Mouse (Mus musculus) testis, postnatal 14 days (tissue): Measurements from ENCODE around the gene Plin5.
A peak's percentile ranks its signal among the peaks of the same experiment; 100 is the strongest.

Source experiments
- DNase-seq: peaks from one replicate; pipeline ENCODE4 v3.0.0; 2021; ENCODE audit warnings: low spot score

Plin5 gene

DNA sequence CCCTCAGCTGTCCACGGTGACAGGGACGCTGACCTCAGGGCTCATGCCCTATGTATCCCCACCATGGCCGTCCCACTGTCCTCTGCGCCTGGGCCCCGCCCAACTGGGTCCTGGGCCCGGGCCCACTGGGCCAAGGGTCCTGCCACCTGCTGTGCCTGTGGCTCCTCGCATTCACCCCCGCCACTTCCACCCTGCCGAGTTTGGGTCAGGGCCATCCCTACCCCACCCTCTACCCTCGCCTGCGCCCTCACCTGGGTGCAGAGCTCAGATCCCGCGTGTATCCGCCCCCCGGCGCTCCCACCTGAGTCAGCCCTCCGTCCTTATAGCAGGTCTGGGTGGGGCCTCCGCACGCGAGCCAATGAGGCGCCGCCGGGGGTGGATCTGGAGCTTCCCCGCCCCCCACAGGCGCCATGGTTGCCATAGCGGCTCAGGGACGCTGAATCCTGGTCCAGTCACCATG is at the start of gene Plin5:
Gene Plin5, minus strand, starts transcription at position 346 of the 460 bp plus-strand sequence.
- peak; percentile 80 for DNase-seq

DNA sequence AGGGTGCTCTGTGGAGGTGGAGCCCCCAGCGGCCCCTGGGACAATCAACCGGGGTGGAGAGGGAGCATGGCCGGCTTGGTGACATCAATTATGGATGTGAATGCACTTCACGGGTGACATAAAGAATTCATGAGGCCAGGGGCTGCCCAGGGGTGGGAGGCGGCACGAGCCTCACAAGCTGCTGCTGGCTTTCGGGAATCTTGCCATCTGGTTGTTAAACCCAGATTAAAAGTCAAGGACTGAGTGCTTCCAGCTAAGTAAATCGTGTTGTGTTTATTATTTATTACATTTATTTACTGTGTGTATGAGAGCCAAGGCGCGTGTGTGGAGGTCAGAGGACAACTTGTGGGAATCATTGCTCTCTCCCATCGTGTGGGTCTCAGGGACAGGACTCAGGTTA is 48.3 kb upstream of the Plin5 start:
- DNase-seq = no peak

DNA sequence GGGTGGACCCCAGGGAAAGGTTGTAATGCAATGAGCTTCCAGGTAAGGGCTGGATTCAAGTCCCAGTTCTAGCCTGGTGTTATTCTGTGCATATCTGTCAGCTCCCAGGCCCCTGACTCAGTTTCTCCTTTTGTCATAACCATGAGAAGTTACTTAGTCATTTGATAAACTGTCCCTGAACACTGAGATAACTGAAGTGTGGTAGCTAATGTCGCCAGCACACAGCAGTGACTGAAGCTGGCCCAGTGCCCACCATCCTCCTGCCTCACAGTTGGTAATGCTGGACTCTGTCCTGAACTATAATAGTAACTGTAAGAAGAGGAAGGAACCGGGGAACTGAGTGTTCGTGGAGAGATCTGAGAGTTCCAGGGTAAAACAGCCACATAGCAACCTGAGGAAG is 47.1 kb upstream of the Plin5 start:
- no peak for DNase-seq

DNA sequence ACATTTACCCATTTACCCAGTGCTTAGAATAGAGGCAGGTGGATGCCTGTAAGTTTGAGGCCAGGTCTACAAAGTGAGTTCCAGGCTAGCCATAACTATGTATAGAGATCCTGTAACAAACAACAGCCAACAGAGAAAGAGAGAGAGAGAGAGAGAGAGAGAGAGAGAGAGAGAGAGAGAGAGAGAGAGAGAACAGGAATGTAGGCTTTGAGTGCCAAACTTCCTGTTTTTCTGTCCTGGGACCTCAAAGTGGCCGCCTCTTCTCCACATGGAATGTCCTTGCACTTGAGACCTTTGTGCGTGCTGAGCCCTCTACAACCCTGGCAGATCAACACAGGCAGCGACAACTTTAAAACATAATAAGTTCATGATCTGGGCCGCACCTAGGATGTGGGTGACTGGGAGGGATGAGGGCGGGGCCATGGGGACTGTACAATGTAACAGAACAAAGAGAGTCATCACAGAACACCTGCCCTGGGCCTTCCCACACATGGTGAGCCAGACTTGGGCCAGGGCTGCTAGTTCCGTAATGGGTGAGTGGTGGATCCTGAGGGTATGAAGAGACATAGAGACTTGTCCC is 46.2 kb upstream of the Plin5 start:
- DNase-seq = no peak

DNA sequence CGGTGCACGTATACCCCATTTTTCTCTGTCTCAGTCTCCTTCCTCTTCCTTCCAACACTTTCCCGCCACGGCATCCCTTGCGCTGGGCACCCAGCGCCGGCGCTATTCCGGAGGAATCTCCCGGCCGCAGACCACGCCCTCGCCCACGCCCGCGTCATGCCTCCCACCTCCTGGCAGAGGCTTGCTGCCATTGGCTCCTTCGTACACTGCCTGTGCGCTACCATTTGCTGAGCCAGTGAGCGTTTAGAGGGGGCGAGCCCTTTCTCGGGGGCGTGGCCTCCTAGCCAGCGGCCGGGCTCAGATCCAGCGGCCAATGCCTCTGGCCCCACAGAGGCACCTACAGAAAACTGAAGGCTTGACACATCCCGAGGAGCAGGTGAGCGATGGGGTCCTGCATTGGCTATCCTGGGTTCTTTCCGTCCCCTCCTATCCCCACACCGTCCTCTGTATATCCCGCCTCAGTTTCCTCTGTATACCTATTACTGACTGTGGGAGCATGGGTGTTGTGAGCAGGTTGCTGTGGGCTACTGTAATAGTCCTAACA is 44.9 kb upstream of the Plin5 start, which contains the start of gene Tnfaip8l1:
Gene Tnfaip8l1, plus strand, starts transcription at position 247 of the 544 bp plus-strand sequence.
- DNase-seq = peak; percentile 93

DNA sequence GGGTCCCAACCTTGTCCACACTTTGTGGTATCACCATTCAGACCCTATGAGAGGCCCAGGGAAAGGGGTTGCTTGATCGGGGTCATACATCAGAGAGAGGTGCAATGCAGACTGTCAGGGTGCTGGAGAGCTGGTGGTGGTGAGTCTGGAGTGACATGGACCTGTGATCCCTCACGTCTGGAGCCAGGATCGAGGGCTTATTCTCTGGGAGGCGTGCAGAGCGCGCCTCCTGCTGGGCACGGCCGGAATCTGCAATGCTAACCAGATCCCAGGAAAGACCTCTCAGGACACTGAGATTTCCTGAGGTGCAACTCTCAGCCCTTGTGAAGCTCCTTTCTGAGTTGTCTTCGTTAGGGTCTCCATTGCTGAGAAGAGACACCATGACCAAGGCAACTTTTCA is 42.3 kb upstream of the Plin5 start:
- DNase-seq = no peak

DNA sequence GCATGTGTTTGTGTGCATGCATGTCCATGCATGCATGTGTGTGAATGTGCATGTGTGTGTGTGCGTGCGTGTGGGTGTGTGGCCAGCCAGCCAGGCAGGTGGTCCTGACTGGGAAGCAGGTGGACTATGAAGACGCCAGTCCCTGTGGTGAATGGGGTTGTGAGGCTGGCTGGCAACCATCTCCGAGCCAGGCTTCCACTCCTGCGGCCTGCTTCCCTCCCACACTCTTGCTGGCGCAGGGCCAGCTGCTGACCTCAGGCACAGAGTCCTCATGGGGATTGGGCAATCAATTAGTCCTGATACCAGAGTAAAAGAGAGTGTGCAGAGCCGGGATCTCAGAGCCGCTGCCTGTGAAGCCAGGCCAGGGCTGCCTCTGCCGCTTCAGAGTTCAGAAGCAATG is 36.2 kb upstream of the Plin5 start:
- DNase-seq = peak; percentile 58

DNA sequence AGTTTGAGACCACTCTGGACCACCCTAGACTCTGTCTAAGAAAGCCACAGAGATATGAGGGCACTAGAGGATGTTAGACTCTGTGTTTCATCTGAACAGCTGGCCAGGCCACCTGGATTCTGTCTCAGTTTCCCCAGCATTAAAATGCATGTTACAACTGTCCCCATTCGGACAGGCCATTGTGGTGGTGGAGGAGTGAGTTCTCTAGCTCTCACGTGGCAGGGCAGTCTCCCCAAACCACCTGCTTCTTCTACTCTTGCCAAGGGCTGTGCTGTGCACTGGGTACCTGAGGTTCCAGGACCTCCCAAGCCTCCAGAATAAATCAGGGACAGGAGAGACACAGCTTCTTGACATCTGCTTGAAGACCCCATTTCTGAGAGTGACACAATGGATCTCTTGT is 32.5 kb upstream of the Plin5 start:
- no peak for DNase-seq

DNA sequence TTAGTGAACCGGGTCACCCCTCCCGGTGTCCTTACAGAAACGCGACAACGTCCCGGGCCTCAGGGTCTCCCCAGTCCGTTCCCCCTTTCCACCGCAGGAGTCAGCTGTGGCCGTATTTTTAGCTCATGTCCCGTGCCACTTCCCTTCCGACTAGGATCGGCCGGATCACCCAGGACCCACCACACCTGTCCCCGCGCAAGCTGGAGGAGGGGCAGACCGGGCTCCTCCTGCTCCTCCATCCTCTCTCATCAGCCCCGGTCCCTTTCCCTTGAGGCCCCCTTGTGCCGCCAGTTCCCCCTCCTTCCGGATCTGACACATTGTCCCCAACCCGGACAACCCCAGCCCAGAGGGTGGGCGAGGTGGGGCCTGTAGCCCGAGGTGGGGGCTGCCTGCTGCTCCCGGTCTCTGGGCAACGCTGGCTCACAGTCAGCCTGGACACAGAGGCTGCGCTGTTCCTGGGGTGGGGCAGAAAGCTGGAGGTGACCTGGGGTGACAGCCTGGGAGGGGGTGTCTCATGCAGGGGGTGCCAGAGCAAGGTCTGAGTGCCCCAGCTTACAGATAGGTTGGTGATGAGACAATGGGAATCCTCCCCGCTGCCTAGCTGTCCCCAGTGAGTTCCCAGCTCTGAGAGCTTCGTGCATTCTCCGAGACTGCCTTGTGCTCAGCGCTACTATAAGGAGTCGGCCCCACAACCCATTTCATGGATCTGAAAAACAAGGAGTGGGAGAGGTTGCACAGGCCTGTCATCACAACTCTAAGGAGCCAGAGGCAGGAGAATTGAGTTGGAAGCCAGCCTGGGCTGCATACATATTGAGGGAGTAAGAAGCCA is 31.6 kb upstream of the Plin5 start:
- DNase-seq = no peak

DNA sequence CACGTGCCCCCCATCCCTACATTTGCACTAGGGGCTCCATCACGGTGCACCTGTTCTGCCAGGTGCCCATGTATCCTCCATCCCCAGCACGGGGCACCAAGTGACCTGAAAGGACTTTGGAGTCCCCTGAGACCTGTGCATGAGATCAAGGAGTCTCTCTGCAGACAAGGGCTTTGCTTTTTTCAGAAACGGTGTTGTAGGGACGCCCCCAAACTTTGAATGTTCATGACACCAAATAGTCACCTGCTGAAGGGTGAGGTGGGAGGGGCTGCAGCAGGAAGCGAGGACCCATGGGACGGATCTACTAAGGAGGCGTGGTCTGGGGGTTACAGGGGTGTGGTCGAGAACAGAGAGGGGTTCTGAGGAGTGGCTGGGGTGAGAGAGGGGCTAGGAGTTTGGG is 30.9 kb upstream of the Plin5 start:
- no peak for DNase-seq

DNA sequence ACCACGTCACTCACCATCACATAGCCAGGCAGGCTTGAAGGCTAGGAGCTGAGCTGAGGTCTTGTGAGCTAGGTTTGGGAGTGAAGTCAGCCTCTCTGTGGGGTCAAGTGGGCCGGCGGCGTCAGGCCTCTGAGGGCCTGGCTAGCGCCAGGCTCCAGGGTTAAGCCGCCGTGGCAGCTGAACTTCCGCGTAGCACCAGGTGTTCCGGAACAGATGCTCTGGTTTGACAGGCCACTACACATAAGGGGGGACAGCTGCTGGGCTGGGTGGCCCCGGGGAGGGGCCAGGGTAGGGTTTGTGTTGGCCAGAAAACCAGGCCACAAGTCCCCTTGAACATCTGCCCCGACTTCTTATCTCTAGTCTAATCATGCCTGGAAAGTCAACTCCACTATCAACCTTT is 30.0 kb upstream of the Plin5 start:
- no peak for DNase-seq

DNA sequence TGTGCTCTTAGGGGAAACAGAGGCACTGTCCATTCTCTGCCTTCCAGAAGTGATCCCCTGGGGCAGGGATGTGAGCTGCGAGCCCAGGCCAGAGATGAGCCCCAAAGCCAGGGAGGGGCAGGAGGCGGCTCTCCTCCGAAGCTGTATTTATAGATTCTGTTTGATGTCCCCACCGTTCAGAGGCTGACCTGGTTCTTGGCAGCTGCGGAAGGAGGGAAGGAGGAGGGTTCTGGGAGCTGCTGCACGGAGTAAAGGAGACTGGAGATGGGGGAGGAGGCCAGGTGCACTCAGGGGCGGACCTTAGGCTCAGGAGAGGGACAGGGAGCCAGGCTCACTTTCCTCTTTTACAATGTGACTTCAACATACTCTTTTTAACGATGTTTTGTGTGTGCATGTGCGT is 28.7 kb upstream of the Plin5 start:
- DNase-seq = no peak

DNA sequence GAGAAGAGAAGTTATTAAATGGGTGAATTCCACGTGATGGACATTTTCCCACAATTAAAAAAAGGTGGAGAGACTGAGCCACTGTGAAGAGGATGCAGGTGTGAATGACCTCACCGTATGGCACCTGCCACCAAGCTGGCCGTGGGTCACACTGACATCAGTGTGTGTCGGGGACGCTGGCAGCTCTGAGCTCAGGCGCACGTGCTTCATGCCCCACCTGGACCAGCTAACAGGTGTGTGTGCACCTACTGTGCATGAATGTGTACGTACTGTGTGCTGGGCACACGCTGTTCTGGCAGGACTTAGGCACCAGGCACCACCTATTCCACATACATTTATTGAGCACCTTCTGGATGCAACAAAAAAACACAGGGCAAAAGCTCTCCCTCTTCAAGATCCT is 27.1 kb upstream of the Plin5 start:
- DNase-seq = no peak

DNA sequence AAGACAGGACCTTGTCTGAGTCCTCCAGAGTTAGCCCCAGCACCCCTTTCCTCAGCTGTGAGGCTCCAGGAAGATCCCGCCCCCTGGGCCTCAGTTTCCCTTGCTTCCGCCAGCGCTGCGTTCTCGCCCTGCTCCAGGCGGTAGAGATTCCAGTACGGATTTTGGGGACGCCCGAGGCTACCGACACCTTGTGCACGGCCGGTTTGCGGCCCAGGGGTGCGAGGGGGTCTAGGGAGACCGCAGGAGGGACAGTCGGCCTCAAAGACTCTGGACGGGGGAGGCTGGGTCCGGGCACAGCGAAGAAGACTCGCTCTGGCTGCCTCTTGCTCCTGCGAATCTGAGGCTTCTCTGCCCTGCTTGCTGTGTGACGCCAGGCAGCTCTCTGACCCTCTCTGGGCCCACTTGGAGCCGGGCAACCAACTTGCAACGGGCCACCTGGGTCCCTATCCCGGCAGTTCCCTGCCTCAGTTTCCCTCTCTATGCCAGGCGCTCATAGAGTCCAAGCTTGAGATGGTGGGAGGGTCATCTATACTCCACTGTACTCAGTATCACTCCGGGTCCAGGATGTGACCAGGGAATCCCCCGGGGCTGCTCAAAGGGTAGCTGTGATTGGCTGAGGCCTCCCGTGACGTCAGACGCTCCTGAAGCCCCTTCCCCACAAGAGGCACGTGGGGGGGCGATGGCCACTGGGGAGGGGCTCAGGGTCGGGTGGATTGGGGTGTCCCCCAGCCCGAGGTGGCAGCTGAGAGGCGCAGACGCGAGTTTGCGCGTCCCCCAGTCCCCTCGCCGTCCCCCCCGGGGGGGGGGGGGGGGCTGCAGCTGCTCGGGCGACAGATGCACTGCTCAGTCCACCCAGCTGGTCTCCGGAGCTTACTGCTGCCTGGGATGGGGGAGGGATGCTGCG is 24.6 kb upstream of the Plin5 start:
- DNase-seq = peak; percentile 49

DNA sequence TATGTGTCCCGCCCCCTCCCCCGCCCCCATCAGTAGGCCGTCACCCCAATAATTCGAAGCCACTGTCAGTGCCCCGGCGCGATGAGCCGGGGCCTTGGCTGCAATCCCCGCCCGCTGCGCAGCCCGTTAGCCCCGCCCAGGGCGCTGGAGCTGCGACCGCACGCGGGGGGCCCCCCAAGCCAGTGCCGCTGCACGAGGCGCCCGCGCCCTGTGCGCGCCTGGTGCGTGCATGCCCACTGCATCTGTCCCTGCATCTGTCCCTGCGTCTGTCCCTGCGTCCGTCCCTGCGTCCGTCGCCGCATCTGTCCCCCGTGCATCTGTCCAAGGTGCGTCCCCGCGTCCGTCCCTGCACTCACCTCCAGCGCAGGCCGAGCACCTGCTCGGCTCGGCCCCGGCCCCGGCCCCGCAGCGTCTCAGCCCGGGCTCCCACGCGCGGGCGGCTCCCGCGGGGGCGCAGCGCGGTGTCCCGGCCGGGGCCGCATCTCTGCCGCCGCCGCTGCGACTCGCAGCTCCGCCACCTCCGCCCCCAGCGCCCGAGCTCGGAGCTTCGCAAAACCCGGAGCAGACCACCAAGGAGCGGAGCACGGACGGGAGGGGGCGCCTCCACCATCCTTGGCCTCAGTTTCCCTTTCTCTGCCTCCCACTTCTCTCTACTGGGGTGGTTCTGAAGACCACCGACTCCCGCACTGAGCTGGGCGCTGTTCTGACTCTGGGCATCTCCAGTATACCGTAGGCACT is 22.6 kb upstream of the Plin5 start, which contains the start of gene Sema6b:
Gene Sema6b, minus strand, starts transcription at position 486 of the 738 bp plus-strand sequence.
- peak; percentile 53 for DNase-seq

DNA sequence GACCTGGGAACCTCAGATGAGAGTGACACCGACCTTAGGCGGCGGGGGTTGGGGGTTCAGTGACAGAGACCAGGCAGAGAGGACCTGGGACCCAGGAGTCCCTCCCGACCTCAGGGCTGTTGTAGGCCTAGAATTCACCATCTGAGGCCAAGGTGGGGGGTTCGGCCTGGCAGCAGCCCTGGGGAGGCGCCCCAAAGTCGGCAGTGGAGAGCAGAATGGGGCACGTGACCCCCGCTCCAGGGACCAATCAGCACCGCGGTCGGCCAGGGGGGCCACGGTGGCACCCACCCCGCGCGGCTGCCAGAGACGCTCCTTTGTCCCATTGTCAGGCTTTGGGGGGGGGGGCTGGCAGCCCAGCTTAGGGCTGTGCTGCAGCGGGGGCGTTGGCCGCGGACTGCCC is 22.0 kb upstream of the Plin5 start:
- no peak for DNase-seq

DNA sequence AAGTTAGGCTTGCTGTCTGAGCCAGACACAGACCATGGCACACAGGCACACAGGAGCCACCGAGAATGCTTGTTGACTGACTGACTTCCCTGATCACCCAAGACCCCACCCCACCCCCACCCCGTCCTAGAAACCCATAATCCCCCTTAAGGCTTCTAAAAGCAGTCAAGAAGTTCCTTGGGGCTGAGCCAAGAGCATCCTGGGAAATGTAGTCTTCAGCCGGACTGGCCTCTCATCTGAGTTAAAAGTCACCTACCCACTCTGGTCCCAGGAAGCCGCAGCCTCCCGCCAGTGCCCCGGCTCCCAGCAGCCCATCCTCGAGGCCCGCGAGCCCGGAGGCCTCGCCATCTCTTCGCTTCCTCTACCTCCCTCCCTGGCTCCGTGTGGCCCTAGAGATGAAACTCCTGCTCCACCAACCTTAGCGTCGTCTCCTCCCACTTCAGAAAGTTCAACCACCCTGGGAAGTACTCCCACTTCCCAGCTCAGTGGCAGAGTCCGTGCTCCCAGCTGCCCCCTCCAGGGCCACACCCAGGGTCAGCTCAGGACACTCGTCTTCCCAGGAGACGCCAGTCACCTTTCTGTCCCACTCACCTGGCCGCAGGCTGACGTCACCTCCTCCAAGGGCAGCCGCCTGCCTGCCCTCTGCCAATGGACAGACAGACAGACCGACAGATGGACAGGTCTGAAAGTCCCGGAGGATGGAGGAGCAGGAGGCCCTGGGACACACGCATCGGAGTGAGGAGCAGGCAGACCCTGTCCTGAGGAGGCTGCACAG is 20.6 kb upstream of the Plin5 start:
- DNase-seq = no peak

DNA sequence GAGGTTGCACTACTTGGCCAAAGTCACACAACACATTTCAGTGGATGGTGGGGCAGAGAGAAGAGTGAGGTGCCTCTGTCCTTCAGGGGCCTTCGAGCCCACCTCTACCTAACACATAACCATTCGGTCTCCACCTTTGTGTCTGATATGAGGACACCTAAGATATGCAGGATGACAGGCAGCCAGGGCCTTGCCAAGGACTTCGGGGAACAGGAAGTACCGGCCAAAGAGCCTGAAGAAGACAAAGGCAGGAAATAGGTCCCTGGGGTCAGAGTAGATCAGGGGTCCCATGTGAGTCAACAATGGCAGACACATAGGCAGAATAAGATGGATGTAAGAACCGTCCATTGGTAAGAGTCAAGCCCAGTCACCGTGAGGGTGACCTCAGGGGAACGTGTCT is 19.2 kb upstream of the Plin5 start:
- no peak for DNase-seq

DNA sequence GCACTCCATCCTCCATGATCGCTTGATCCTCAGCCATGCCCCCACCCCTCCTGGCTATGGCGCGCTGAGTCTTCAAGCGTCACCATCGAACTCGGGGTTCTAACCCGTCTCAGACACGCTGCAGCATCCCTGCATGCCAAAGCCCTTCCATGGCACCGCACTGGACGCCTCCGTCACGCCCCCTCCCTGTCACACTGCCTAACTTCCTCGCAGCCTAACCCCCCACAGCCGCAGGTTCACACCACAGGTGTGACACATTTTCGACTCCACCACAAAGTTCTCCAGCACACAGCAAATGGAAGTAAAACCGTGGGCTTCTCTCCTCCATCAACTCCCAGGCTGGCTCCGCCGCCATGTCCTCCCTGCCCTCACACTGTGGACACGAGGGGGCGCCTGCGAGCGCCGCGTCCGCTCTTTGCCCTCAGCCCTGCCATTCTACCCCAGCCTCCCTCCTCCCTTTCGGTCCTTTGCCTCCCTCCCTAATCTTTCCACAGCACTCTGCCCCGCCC is 17.1 kb upstream of the Plin5 start:
- DNase-seq = peak; percentile 48
